Mouse (Mus musculus) heart, adult 2 months (tissue): ENCODE results near the gene Cdk14.

Experiments
- CTCF ChIP-seq: fragments of 200-600 bp; IDR thresholded peaks from 2 replicates; pipeline ENCODE4 v1.8.1; 2022; ENCODE audit warnings: antibody characterized with exemption, mild to moderate bottlenecking, moderate library complexity
- EP300 ChIP-seq: fragments of 200-500 bp; IDR thresholded peaks from 2 replicates; pipeline ENCODE4 v1.6.1; 2011; ENCODE audit warnings: low read depth, low read length, control low read depth; ENCODE audit not compliant: insufficient read depth

- TF ChIP-seq CTCF (no peak), EP300 (no peak)
Observed at GRCm38 (mm10) chr5:4766719-4767118, 653.4 kb downstream of the Cdk14 start.
